In the genomic region with DNA sequence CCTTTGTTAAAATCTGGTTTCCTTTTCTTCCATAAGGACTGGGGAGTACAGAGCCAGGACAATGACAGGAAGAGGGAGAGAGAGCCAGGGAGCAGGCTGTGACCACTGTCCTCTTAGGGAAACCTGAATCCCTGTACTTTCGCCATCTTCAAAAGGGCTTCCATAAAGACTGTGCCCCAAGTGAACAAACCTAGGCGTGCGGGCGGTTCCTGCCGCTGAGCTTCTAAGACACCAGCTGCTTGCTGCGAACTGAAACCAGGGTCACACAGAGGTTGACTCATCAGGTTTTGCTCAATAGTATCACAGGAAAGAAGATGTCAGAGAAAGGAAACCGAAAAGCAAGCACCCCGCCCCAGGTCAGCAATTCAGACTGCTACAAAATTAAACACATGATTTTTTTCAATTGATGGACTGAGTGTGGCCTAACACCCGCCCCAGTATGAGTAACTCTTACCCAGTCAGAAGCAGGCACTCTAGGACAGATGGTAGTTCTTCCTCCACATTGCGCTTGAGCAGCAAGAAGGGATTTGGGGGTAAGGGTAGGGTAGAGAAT, we compare ENCODE assay signal across 9 mouse cellular contexts. TPM values are rescaled to one million over a fixed set of nuclear protein-coding genes. Genes with fewer than 3 reads are reported as not detected.
A peak's percentile ranks its signal among the peaks of the same experiment; 100 is the strongest.
DNase-seq lines count a peak whose midpoint lies in the region; ATAC-seq lines count a peak whose summit lies in the region.
"Had no signal": no experiment of that assay in that cellular context is flagged by ENCODE, and none has a peak within 500 bp of the region (broad histone marks: within the 10 kb centered on the region; RNA-seq: fewer than 3 reads in every experiment).

No protein-coding gene starts in this region.

- no peaks in the 10 kb centered on the region for H3K4me1 ChIP-seq in liver, embryonic 12.5 days

- H3K4me3 ChIP-seq in liver, embryonic 12.5 days, result no peak overlapping the region

- ATAC-seq in liver, embryonic 12.5 days, result no peak
- ATAC-seq in granulocyte monocyte progenitor cell, adult 5-6 weeks (replicated peaks; ENCODE audit: poor library complexity, severe bottlenecking), result peak; percentile 70
- ATAC-seq in cerebellum, adult (ENCODE audit: insufficient number of reproducible peaks, low FRiP score, low TSS enrichment), result no peak

- H3K36me3 ChIP-seq in liver, embryonic 12.5 days, result no peaks in the 10 kb centered on the region

- H3K27me3 ChIP-seq in liver, embryonic 12.5 days (replicated peaks), result no peaks in the 10 kb centered on the region

- no peak overlapping the region for H3K4me2 ChIP-seq in liver, embryonic 12.5 days

- WGBS in liver, embryonic 12.5 days (ENCODE audit: insufficient replicate concordance), result 46% methylated on average over 10 of the region's 10 CpGs

- H3K9ac ChIP-seq in liver, embryonic 12.5 days, result no peak overlapping the region

- DNase-seq in liver, result peak; percentile 22
- peak; percentile 31 for DNase-seq in kidney, postnatal 10 days
- peak; percentile 77 to 82 for DNase-seq in natural killer cell, adult 2 months (ENCODE audit: low spot score in 2 of 2)
- no peak for DNase-seq in gastrocnemius, adult 18-20 months (ENCODE audit: low spot score)
- DNase-seq in right cerebral cortex, postnatal 25 days, result no peak

- no peaks in the 10 kb centered on the region for H3K9me3 ChIP-seq in liver, embryonic 12.5 days (replicated peaks)

- H3K27ac ChIP-seq in liver, embryonic 12.5 days, result no peak overlapping the region

RNA-seq across cellular contexts. Expression of a gene that starts 13.4 kb away (rescaled TPM):
- 0.10 and 0.12 TPM in 2 replicates for polyA plus RNA-seq in liver, embryonic 12.5 days (2016; fragmentation: Nextera tagmentation; extraction: Ambion mirVana)
- total RNA-seq in granulocyte monocyte progenitor cell, adult 5-6 weeks (2014; fragmentation: Nextera tagmentation), result not detected in 2 replicates
- 0.67 TPM in 1 of 2 replicates, not detected in the other for total RNA-seq in granulocyte monocyte progenitor cell, adult 5-6 weeks (2017)
- total RNA-seq in gastrocnemius, adult 18-20 months (2021), result not detected
- total RNA-seq: MEL had no signal

RNA-seq across cellular contexts. Expression of a gene that starts 36.7 kb away (rescaled TPM):
- 23.2 and 23.9 TPM in 2 replicates for polyA plus RNA-seq in liver, embryonic 12.5 days (2016; fragmentation: Nextera tagmentation; extraction: Ambion mirVana)
- total RNA-seq in granulocyte monocyte progenitor cell, adult 5-6 weeks (2014; fragmentation: Nextera tagmentation), result 34.0 and 37.8 TPM in 2 replicates
- 40.2 and 40.5 TPM in 2 replicates for total RNA-seq in granulocyte monocyte progenitor cell, adult 5-6 weeks (2017)
- 10 to 100 TPM; 11.6 to 14.4 TPM for total RNA-seq in gastrocnemius, adult 18-20 months (2021)

RNA-seq across cellular contexts. Expression of a gene that starts 50.9 kb away (rescaled TPM):
- 2.3 and 2.4 TPM in 2 replicates for polyA plus RNA-seq in liver, embryonic 12.5 days (2016; fragmentation: Nextera tagmentation; extraction: Ambion mirVana)
- 49.0 and 63.5 TPM in 2 replicates for total RNA-seq in granulocyte monocyte progenitor cell, adult 5-6 weeks (2014; fragmentation: Nextera tagmentation)
- 63.8 and 64.9 TPM in 2 replicates for total RNA-seq in granulocyte monocyte progenitor cell, adult 5-6 weeks (2017)
- total RNA-seq in gastrocnemius, adult 18-20 months (2021), result 1 to 10 TPM; 6.5 to 8.0 TPM
- total RNA-seq: MEL had no signal

Comparison
In these comparisons a context has a peak if more than half of its experiments do, and no peak if none do; other contexts are left out.
1. DNase-seq: peak in liver (single experiment), kidney, postnatal 10 days (single experiment) and natural killer cell, adult 2 months (2 of 2); none in gastrocnemius, adult 18-20 months (single experiment) and right cerebral cortex, postnatal 25 days (single experiment).
2. RNA of a gene that starts 50.9 kb away (total RNA-seq): 49.0 to 64.9 TPM in granulocyte monocyte progenitor cell, adult 5-6 weeks; 6.5 to 8.0 TPM in gastrocnemius, adult 18-20 months; every median in the first group is over 4 times any median in the second.